Mouse (Mus musculus) neural tube, embryonic 15.5 days (tissue): ENCODE measurements around the gene Mybphl. TPM values are rescaled to one million over a fixed set of nuclear protein-coding genes. Genes with fewer than 3 reads are reported as not detected.

Experiments
- ATAC-seq: fragments of 200-750 bp; cut with Nextera tagmentation; 2 replicates; pipeline ENCODE4 v1.8.0; 2017; ENCODE audit warnings: mild to moderate bottlenecking, moderate TSS enrichment, moderate library complexity; ENCODE audit not compliant: low FRiP score
- H3K27ac ChIP-seq: fragments of 300-500 bp; sonication (generic); replicated peaks from 2 replicates; pipeline ENCODE4 v1.5.1; 2015; ENCODE audit warnings: mild to moderate bottlenecking, inconsistent platforms
- H3K27me3 ChIP-seq: fragments of 300-500 bp; sonication (generic); replicated peaks from 2 replicates; pipeline ENCODE4 v1.6.1; 2015; ENCODE audit warnings: inconsistent platforms
- H3K36me3 ChIP-seq: fragments of 300-500 bp; sonication (generic); 2 replicates; pipeline ENCODE4 v1.6.1; 2015; ENCODE audit warnings: inconsistent platforms
- H3K4me1 ChIP-seq: fragments of 300-500 bp; sonication (generic); 2 replicates; pipeline ENCODE4 v1.6.1; 2015; ENCODE audit warnings: inconsistent platforms
- H3K4me2 ChIP-seq: fragments of 300-500 bp; sonication (generic); 2 replicates; pipeline ENCODE4 v1.6.1; 2015; ENCODE audit warnings: inconsistent platforms, mild to moderate bottlenecking, moderate library complexity
- H3K4me3 ChIP-seq: fragments of 300-500 bp; sonication (generic); replicated peaks from 2 replicates; pipeline ENCODE4 v1.5.1; 2015; ENCODE audit warnings: mild to moderate bottlenecking, inconsistent platforms
- H3K9ac ChIP-seq: fragments of 300-500 bp; sonication (generic); replicated peaks from 2 replicates; pipeline ENCODE4 v1.6.1; 2015; ENCODE audit warnings: mild to moderate bottlenecking, inconsistent platforms
- H3K9me3 ChIP-seq: fragments of 300-500 bp; sonication (generic); replicated peaks from 2 replicates; pipeline ENCODE4 v1.6.1; 2016; ENCODE audit warnings: inconsistent platforms
- WGBS: fragments of 180-500 bp; shearing (Covaris S2); methylation state at CpG from one replicate; pipeline ENCODE4 v1.1.7; 2015; ENCODE audit warnings: mixed read lengths; 5-methylcytosine and 5-hydroxymethylcytosine counted together
- polyA plus RNA-seq: library from polyadenylated mRNA; unstranded; fragments of >200 nt; fragmentation: Nextera tagmentation; extraction: Ambion mirVana; gene quantifications from 2 replicates; pipeline ENCODE4 v1.2.1, GENCODE M21; 2015

Mybphl gene
- polyA plus RNA-seq, 1 experiment from 2014 or later: 0.15 TPM

DNA sequence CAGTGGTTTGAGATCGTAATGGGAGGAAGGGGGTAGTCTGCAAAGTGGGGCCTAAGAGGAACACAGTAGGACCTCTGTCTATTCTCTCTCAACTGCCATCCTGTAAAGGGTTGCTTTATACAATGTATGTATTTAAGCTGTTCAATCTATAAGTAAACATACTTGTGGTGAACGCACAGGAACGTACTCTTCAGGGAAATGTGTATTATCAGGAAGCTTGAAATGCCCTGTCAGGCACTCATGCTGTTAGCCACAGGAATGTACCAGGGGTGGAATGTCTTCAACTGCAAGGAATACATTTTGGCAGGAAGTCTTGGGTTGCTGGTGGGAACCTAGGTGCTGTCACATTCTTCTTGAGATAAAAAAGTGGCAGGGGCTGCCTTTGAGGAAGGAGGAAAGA, 8.0 kb downstream of the Mybphl start:
- Histone ChIP-seq H3K27ac (no peak overlapping the region), H3K9ac (no peak overlapping the region), H3K36me3 (no peaks in the 10 kb centered on the region), H3K4me1 (no peaks in the 10 kb centered on the region), H3K4me3 (no peak overlapping the region), H3K4me2 (no peak overlapping the region), H3K27me3 (no peaks in the 10 kb centered on the region), H3K9me3 (no peaks in the 10 kb centered on the region)
- WGBS: 84% methylated on average over 3 of the region's 3 CpGs
- no peak for ATAC-seq

DNA sequence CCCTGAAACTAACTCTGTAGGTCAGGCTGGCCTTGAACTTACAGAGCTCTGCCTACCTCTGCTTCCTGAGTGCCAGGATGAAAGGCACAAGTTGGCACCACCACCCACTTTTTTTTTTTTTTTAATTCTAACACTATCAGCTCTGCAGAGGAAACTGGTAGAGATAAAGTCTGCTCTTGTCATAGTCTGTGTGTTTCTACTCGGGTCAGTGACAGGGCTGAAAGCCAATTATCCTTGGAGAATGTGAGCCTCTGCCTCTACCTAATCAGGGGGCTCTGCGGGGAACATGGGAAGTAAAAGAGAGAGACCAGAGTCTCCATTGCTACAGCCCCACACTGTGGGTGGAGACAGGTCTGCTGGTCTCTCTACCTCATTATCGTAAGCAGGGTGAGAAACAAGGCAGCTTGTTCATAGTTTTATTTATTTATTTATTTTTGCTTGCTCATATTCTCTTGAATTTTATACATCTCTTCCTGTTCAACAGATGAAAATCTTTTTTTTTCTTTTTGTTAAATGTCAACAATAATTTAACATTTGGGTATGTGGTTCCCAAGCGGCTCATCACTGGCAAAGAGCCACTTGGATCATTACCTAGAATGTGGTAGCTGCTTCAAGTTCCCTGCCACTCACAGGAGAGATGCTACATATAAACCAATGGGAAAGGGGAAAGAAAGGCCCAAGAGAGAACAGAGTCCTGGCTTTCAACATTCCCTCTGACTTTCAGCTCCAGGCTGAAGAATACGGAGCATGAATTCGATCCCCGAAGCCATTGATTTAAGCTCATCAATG, 14.4 kb downstream of the Mybphl start:
- Histone ChIP-seq H3K4me3 (no peak overlapping the region), H3K4me1 (peaks cover 27% of the 10 kb centered on the region), H3K9ac (no peak overlapping the region), H3K4me2 (no peak overlapping the region), H3K27ac (peak overlapping the region; percentile 45; the same call in 1 of the 2 replicates), H3K27me3 (no peaks in the 10 kb centered on the region), H3K36me3 (no peaks in the 10 kb centered on the region), H3K9me3 (no peaks in the 10 kb centered on the region)
- ATAC-seq: no peak
- WGBS: 57% methylated on average over 7 of the region's 7 CpGs

DNA sequence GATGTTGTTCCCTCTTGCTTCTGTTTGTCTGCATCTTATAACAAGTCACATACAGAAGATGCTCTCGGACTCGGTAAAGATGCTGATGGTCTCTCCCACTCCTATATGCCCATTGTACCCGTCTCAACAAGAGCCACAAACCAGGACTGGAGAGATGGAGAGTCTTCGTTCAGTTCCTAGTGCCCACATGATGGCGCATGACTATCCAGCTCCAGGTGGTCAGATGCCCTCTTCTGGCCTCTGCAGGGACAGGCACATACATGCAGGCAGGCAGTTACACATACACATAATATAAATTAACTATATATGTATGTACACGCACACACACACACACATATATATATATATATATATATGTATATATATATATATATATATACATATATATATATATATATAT, 16.0 kb downstream of the Mybphl start:
- Histone ChIP-seq H3K9ac (no peak overlapping the region), H3K4me3 (no peak overlapping the region), H3K27ac (no peak overlapping the region), H3K27me3 (no peaks in the 10 kb centered on the region), H3K36me3 (no peaks in the 10 kb centered on the region), H3K9me3 (no peaks in the 10 kb centered on the region), H3K4me1 (peaks cover 28% of the 10 kb centered on the region), H3K4me2 (no peak overlapping the region)
- no peak for ATAC-seq
- 85% methylated on average over 6 of the region's 6 CpGs for WGBS

DNA sequence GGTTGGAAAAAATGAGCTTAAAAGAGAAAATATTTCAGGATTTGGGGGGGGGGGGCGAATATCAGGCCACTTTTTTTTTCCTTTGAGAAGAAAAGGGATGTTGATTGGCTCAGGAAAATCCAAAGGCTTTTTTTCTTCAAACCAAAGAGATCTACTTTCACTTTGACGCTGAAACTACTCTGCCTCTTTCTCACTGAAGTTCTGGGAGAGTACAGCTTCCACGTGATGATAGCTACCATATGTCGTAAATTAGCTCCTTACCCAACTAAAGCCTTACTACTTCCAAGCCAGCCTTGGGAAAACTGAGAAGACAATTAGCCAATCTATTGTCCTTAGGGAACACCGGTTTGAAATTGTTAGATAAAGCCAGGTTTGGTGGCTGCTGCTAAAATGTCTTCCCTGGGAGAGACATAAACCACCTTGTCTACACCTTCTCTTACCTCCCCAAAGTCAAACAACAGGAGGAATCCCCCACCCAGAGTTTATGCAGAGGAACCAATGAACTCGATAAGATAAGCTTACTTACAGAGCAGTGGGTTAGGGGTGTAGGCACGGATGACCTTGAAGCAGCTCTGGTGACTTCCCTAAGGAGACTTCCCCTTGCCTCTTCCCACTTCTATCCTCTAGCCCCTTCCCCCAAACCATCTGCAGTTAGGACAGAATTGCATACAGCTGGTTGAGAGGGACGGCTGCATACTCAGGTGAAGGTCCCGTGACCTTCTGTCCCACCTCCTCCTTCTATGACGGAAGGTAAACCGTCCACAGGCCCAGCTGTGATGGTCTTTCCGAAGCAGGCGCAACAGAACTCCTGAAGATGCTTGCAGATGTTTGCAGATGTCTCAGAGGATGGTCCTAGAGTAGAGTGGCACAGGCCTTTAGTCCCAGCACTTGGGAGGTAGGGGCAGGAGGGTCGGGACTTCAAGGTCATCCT, 17.5 kb downstream of the Mybphl start:
- Histone ChIP-seq H3K27me3 (no peaks in the 10 kb centered on the region), H3K4me1 (peaks cover 28% of the 10 kb centered on the region), H3K9ac (no peak overlapping the region), H3K9me3 (no peaks in the 10 kb centered on the region), H3K4me2 (no peak overlapping the region), H3K36me3 (no peaks in the 10 kb centered on the region), H3K4me3 (no peak overlapping the region), H3K27ac (no peak overlapping the region)
- no peak for ATAC-seq
- 76% methylated on average over 14 of the region's 14 CpGs for WGBS

DNA sequence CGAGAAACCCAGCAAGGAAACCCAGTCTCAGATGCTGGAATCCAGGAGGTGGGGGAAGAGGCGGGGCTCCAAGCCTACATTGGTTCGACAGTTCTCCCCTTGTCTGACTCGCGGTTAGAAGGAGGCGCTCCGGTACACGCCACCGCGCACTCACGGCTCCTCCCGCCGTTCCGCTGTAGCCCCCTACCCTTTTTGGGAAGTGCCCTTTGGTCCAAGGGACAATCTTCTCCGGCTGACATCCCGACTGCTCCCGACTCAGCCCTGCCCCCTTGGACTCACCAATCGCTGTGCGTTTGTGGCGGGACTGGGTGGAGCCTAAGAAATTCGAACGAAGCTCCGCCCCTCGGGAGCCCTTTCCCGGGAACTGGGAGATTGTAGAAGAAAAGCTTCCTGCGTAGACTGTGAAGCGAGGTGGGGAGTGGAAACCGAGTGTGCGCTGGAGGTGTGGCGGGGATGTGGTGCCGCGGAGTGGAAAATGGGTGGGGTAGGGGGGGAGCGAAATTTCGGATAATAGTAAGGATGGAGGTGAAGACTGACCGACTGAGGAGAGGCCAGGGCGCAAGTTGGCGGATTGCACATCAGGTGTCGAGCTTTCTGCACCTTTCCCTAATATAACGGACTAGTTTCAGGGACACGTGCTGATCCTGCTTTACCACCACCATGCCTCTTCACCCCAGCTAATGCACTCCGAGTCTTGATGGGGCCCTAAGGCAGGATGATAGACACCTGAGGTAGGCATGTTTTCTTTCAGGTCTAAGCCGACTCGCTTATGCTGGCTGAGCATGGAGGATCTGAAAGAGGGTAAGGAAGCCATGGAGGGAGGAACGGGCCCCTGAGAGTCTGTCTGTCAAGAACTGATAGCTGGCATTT, 19.0 kb downstream of the Mybphl start, which contains the start of gene Psrc1:
Psrc1 (plus strand) TSS at position 355 of the 870 bp plus-strand sequence.
- WGBS: 2% methylated on average over 44 of the region's 44 CpGs

DNA sequence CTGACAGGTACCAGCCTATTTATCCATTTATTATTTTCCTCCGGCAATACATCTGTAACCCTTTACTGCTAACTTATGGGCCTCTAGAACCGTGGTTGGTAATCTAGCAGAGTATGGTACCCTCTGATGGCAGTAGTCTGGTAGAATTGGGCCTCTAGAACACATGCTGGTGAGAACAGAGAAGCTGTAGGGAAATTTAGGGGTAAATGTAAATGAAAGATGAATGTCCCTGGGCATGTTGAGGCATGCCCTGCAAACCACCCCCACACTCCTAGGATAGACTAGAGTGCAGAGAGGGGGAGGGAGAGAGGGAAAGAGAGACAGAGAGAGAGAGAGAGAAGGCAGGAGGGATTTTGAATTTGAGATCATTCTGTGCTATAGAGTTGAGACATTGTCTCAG, 19.7 kb downstream of the Mybphl start:
- H3K27ac ChIP-seq: no peak overlapping the region
- H3K9ac ChIP-seq: no peak overlapping the region
- no peak for ATAC-seq
- H3K4me1 ChIP-seq: peaks cover 28% of the 10 kb centered on the region
- peak overlapping the region; percentile 74 for H3K4me3 ChIP-seq
- no peaks in the 10 kb centered on the region for H3K9me3 ChIP-seq
- peak overlapping the region; percentile 75 for H3K4me2 ChIP-seq
- no peaks in the 10 kb centered on the region for H3K36me3 ChIP-seq
- no peaks in the 10 kb centered on the region for H3K27me3 ChIP-seq
- 36% methylated on average over 2 of the region's 2 CpGs for WGBS

More for the DNA sequence above, 19.0 kb downstream of the Mybphl start, which contains the start of gene Psrc1:
- H3K27me3 ChIP-seq: no peaks in the 10 kb centered on the region
- H3K9me3 ChIP-seq: no peaks in the 10 kb centered on the region
- no peak within 1 kb of the TSS for H3K27ac ChIP-seq
- H3K4me2 ChIP-seq: peak within 1 kb of the TSS; percentile 75
- H3K36me3 ChIP-seq: no peaks in the 10 kb centered on the region
- H3K4me3 ChIP-seq: peak within 1 kb of the TSS; percentile 74
- H3K4me1 ChIP-seq: peaks cover 28% of the 10 kb centered on the region
- ATAC-seq: peak; percentile 93
- H3K9ac ChIP-seq: peak within 1 kb of the TSS; percentile 52

DNA sequence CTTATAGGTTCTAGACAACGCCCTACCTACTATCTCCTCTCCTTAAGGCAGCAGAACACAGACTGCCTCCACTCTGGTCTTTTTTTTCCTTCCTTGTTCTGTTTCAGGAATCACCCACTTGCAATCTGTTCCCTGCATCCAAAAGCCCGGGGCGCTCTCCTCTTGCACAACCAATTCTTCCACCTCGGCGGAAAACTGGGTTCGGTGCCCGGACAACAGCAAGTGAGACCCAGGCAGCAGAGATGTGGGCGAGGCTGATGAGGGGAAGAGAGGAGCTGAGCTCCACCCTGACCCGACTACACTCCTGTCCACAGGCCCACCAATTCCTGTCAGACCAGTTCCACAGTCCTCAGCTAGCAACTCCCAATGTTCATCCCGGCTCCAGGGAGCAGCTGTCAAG, 21.5 kb downstream of the Mybphl start:
- Histone ChIP-seq H3K4me1 (peaks cover 24% of the 10 kb centered on the region), H3K9me3 (no peaks in the 10 kb centered on the region), H3K4me3 (no peak overlapping the region), H3K27ac (no peak overlapping the region), H3K4me2 (no peak overlapping the region), H3K27me3 (no peaks in the 10 kb centered on the region), H3K9ac (no peak overlapping the region), H3K36me3 (peaks cover under 1% of the 10 kb centered on the region; the same call in 1 of the 2 replicates)
- no peak for ATAC-seq
- 89% methylated on average over 10 of the region's 10 CpGs for WGBS

DNA sequence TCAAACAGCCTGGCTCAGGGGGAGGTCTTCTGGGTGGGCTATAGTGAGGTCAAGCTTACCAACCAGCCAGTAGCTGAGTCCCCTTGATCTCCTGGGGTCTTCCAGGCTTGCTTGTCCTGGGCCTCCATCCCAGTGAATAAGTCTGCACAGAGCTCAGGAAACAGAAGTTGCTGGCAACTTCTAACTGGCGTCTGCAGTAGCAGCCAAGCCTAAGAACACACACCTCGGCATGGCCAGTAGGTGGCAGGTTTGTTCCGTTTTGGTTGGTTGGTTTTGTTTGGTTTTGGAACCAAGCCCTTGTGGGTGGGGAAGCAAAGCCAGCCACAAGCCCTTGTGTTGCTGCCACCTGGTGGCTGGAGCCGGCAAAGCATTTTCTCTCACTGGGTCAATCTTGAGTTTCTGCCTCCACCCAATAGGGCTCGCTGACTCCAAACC, 24.4 kb downstream of the Mybphl start:
- no peaks in the 10 kb centered on the region for H3K27me3 ChIP-seq
- ATAC-seq: peak; percentile 75
- H3K9ac ChIP-seq: no peak overlapping the region
- peaks cover 27% of the 10 kb centered on the region for H3K36me3 ChIP-seq
- H3K4me3 ChIP-seq: no peak overlapping the region
- H3K9me3 ChIP-seq: no peaks in the 10 kb centered on the region
- H3K27ac ChIP-seq: no peak overlapping the region
- H3K4me1 ChIP-seq: peaks cover 8% of the 10 kb centered on the region
- peak overlapping the region; percentile 19; the same call in 1 of the 2 replicates for H3K4me2 ChIP-seq
- WGBS: 0% methylated on average over 5 of the region's 5 CpGs

DNA sequence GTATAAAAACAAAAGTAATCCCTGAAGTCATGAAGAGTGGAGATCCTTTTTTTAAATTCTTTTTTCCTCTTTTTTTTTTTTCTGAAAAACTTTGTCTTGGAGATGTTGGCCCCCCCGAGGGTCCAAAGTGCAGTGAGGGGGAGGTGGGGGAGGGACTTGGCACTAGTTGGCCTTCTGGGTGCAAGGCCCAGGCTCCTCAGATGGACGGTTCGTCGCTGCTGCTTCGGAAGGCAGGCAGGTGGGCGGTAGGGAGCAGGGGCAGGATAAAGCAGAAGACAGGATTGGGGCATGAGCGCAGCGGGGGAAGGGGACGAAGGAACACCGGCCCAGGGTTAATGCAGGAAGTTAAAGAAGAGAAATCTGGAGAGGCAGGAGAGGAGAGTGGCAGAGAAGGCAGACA, 27.6 kb downstream of the Mybphl start:
- H3K27ac ChIP-seq: no peak overlapping the region
- peaks cover 8% of the 10 kb centered on the region for H3K4me1 ChIP-seq
- H3K27me3 ChIP-seq: no peaks in the 10 kb centered on the region
- no peak overlapping the region for H3K4me3 ChIP-seq
- H3K9me3 ChIP-seq: no peaks in the 10 kb centered on the region
- ATAC-seq: no peak
- peaks cover 59% of the 10 kb centered on the region for H3K36me3 ChIP-seq
- H3K9ac ChIP-seq: no peak overlapping the region
- H3K4me2 ChIP-seq: no peak overlapping the region
- WGBS: 22% methylated on average over 10 of the region's 10 CpGs

DNA sequence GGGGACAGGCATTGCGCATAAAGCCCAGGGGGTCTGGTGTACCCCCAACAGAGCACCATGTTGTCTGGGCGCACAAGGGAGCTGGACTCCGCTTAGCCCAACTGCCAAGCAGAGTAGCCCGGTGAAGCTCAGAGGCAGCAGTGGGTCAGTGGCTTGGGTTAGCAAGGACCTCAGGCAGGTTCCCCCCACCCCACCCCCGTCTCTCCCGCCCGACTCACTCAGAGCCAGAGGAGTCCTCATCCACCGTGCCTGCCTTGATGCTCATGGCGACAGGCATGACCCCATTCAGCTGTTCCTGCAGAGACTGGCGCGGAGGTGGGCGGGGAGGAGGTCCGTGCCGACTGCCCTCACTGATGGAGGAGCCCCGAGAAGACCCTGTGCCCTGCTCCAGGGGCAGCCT, 28.1 kb downstream of the Mybphl start:
- 49% methylated on average over 15 of the region's 15 CpGs for WGBS
- peaks cover 8% of the 10 kb centered on the region for H3K4me1 ChIP-seq
- peaks cover 64% of the 10 kb centered on the region for H3K36me3 ChIP-seq
- no peak overlapping the region for H3K9ac ChIP-seq
- no peak overlapping the region for H3K4me2 ChIP-seq
- no peaks in the 10 kb centered on the region for H3K27me3 ChIP-seq
- ATAC-seq: no peak
- H3K4me3 ChIP-seq: no peak overlapping the region
- H3K27ac ChIP-seq: no peak overlapping the region
- H3K9me3 ChIP-seq: no peaks in the 10 kb centered on the region

DNA sequence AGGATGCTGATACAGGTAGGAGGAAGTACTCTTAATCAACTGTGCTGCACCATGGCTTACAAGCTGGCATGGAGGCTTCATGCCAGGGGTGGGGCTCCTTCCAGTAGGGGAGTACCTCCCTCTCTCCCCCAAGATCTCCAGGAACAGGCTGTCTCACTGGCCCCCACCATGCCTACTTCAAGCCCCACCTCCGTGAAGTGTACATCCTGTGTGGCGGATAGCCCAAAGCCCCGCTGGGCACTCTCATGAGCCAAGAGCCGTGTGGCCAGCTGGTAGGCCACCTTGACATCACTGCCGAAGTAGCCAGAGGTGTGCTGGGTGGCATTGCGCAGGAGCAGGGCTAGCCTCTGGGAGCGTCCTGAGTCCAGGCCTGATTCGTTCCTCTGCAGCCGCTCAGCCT, 33.6 kb downstream of the Mybphl start:
- no peak overlapping the region for H3K4me3 ChIP-seq
- no peak for ATAC-seq
- peaks cover 11% of the 10 kb centered on the region for H3K4me1 ChIP-seq
- H3K27ac ChIP-seq: no peak overlapping the region
- H3K9ac ChIP-seq: no peak overlapping the region
- WGBS: 93% methylated on average over 9 of the region's 9 CpGs
- H3K27me3 ChIP-seq: no peaks in the 10 kb centered on the region
- peaks cover 87% of the 10 kb centered on the region for H3K36me3 ChIP-seq
- H3K4me2 ChIP-seq: no peak overlapping the region
- no peaks in the 10 kb centered on the region for H3K9me3 ChIP-seq
